Mouse (Mus musculus) embryo, embryonic 9.5 days (tissue): ENCODE results near the gene Tm9sf1.

ENCODE experiments used
- DNase-seq: peaks from one replicate; pipeline ENCODE4 v3.0.0-alpha.2; 2017; ENCODE audit errors: extremely low spot score

The Tm9sf1 gene

GRCm38 (mm10) chr14:55643060-55643907 lies at the start of gene Tm9sf1:
Tm9sf1 (minus strand) TSS chr14:55643806.
- DNase-seq = peak; percentile 92

- DNase-seq = no peak
These were observed 45.8 kb upstream of the Tm9sf1 start for GRCm38 (mm10) chr14:55689433-55689832.

- DNase-seq = no peak
These were observed 38.5 kb upstream of the Tm9sf1 start for GRCm38 (mm10) chr14:55682118-55682493.

GRCm38 (mm10) chr14:55681160-55682117 lies 37.8 kb upstream of the Tm9sf1 start, which contains the start of gene Tinf2:
Tinf2 (minus strand) TSS chr14:55681820.
- DNase-seq = peak; percentile 98

GRCm38 (mm10) chr14:55677615-55678014 lies 34.0 kb upstream of the Tm9sf1 start:
- no peak for DNase-seq

GRCm38 (mm10) chr14:55672741-55673060 lies 29.1 kb upstream of the Tm9sf1 start:
- no peak for DNase-seq

GRCm38 (mm10) chr14:55671833-55672740 lies 28.5 kb upstream of the Tm9sf1 start, which contains the start of the genes Gmpr2 and Nedd8:
Gmpr2 (plus strand) TSS chr14:55671941.
Nedd8 (minus strand) TSS chr14:55672124.
- DNase-seq = peak; percentile 94

GRCm38 (mm10) chr14:55671486-55671832 lies 27.9 kb upstream of the Tm9sf1 start:
- DNase-seq = no peak

GRCm38 (mm10) chr14:55660636-55661035 lies 17.0 kb upstream of the Tm9sf1 start:
- no peak for DNase-seq

- DNase-seq = peak; percentile 82
These were observed 16.5 kb upstream of the Tm9sf1 start, which contains the start of gene Mdp1 for GRCm38 (mm10) chr14:55659960-55660573. Mdp1 (minus strand) TSS chr14:55660508.

GRCm38 (mm10) chr14:55658011-55658410 lies 14.4 kb upstream of the Tm9sf1 start:
- no peak for DNase-seq

- DNase-seq = no peak
These were observed 13.3 kb upstream of the Tm9sf1 start for GRCm38 (mm10) chr14:55656935-55657334.

GRCm38 (mm10) chr14:55651528-55651927 lies 7.9 kb upstream of the Tm9sf1 start:
- DNase-seq = no peak

GRCm38 (mm10) chr14:55649884-55650283 lies 6.3 kb upstream of the Tm9sf1 start, which contains the start of gene Tssk4:
Tssk4 (plus strand) TSS chr14:55650184.
- no peak for DNase-seq

GRCm38 (mm10) chr14:55644261-55644888 lies 769 bp upstream of the Tm9sf1 start:
- peak; percentile 24 for DNase-seq

- DNase-seq = no peak
These were observed 937 bp downstream of the Tm9sf1 start for GRCm38 (mm10) chr14:55642679-55643059.

- DNase-seq = no peak
These were observed 2.3 kb downstream of the Tm9sf1 start for GRCm38 (mm10) chr14:55641291-55641690.

GRCm38 (mm10) chr14:55640816-55641215 lies 2.8 kb downstream of the Tm9sf1 start:
- DNase-seq = no peak

GRCm38 (mm10) chr14:55637795-55638194 lies 5.8 kb downstream of the Tm9sf1 start, which contains the start of gene Gm49378:
Gm49378 (minus strand) TSS chr14:55637895.
- DNase-seq = no peak

- peak; percentile 88 for DNase-seq
These were observed 8.0 kb downstream of the Tm9sf1 start, which contains the start of gene Ipo4 for GRCm38 (mm10) chr14:55635523-55636007. Ipo4 (minus strand) TSS chr14:55635957.
